Mouse (Mus musculus) intestine, postnatal 0 days (tissue): Measurements from ENCODE around the gene Arnt. TPM values are rescaled to one million over a fixed set of nuclear protein-coding genes. Genes with fewer than 3 reads are reported as not detected.

ENCODE experiments used
- ATAC-seq: fragments of 200-750 bp; cut with Nextera tagmentation; 2 replicates; pipeline ENCODE4 v1.8.0; 2017; ENCODE audit warnings: mild to moderate bottlenecking, moderate TSS enrichment, moderate library complexity
- H3K27ac ChIP-seq: fragments of 300-500 bp; sonication (generic); 2 replicates; pipeline ENCODE4 v1.5.1; 2014; ENCODE audit warnings: mild to moderate bottlenecking, low read depth, low read length, moderate library complexity
- H3K27me3 ChIP-seq: fragments of 300-500 bp; sonication (generic); replicated peaks from 2 replicates; pipeline ENCODE4 v1.6.1; 2014; ENCODE audit warnings: low read length, mixed read lengths; ENCODE audit not compliant: control insufficient read depth, insufficient read depth
- H3K36me3 ChIP-seq: fragments of 300-500 bp; sonication (generic); 2 replicates; pipeline ENCODE4 v1.6.1; 2014; ENCODE audit warnings: mild to moderate bottlenecking, moderate library complexity; ENCODE audit not compliant: control insufficient read depth, insufficient read depth
- H3K4me1 ChIP-seq: fragments of 300-500 bp; sonication (generic); replicated peaks from 2 replicates; pipeline ENCODE4 v1.6.1; 2014; ENCODE audit warnings: antibody characterized with exemption, low read length, mixed read lengths; ENCODE audit not compliant: control insufficient read depth, insufficient read depth
- H3K4me2 ChIP-seq: fragments of 300-500 bp; sonication (generic); replicated peaks from 2 replicates; pipeline ENCODE4 v1.6.1; 2014; ENCODE audit warnings: low read depth, mild to moderate bottlenecking, moderate library complexity
- H3K4me3 ChIP-seq: fragments of 300-500 bp; sonication (generic); 2 replicates; pipeline ENCODE4 v1.5.1; 2014; ENCODE audit warnings: low read depth, low read length
- H3K9ac ChIP-seq: fragments of 300-500 bp; sonication (generic); 2 replicates; pipeline ENCODE4 v1.6.1; 2014; ENCODE audit warnings: mild to moderate bottlenecking, low read depth, low read length
- H3K9me3 ChIP-seq: fragments of 300-500 bp; sonication (generic); 2 replicates; pipeline ENCODE4 v1.6.1; 2016; ENCODE audit warnings: mixed run types; ENCODE audit not compliant: control insufficient read depth
- CTCF ChIP-seq: sonication (generic); IDR thresholded peaks from 2 replicates; pipeline ENCODE4 v1.5.1; 2016; ENCODE audit warnings: low read depth, mild to moderate bottlenecking, control low read depth, antibody characterized with exemption, moderate library complexity
- WGBS: fragments of 180-500 bp; shearing (Covaris S2); extraction: QIAGEN DNeasy Blood & Tissue Kit; methylation state at CpG from one replicate; pipeline ENCODE4 v1.1.7; 2014; 5-methylcytosine and 5-hydroxymethylcytosine counted together
- polyA plus RNA-seq: library from polyadenylated mRNA; unstranded; fragments of >200 nt; fragmentation: Nextera tagmentation; extraction: Ambion mirVana; gene quantifications from 2 replicates; pipeline ENCODE4 v1.2.1, GENCODE M21; 2015

Gene Arnt
- polyA plus RNA-seq, 1 experiment from 2014 or later: 11.7 TPM

GRCm38 (mm10) chr3:95518891-95519290, 84.7 kb downstream of the Arnt start:
- H3K36me3 ChIP-seq: no peaks in the 10 kb centered on the region
- H3K27ac ChIP-seq: no peak overlapping the region
- no peak overlapping the region for H3K9ac ChIP-seq
- H3K4me1 ChIP-seq: no peaks in the 10 kb centered on the region; the same call in 1 of the 2 replicates
- no peak for ATAC-seq
- no peak overlapping the region for H3K4me3 ChIP-seq
- no peak overlapping the region for H3K4me2 ChIP-seq
- WGBS: 79% methylated on average over 7 of the region's 7 CpGs
- TF ChIP-seq CTCF: no peak
- no peaks in the 10 kb centered on the region for H3K9me3 ChIP-seq
- H3K27me3 ChIP-seq: no peaks in the 10 kb centered on the region

GRCm38 (mm10) chr3:95519315-95519714, 85.1 kb downstream of the Arnt start:
- 31% methylated on average over 2 of the region's 2 CpGs for WGBS
- Histone ChIP-seq H3K27me3 (no peaks in the 10 kb centered on the region), H3K4me2 (no peak overlapping the region), H3K9ac (no peak overlapping the region), H3K9me3 (no peaks in the 10 kb centered on the region), H3K4me1 (no peaks in the 10 kb centered on the region; the same call in 1 of the 2 replicates), H3K4me3 (no peak overlapping the region), H3K27ac (no peak overlapping the region), H3K36me3 (no peaks in the 10 kb centered on the region)
- no peak for TF ChIP-seq CTCF
- no peak for ATAC-seq

- H3K27me3 ChIP-seq: no peaks in the 10 kb centered on the region
- no peaks in the 10 kb centered on the region for H3K9me3 ChIP-seq
- TF ChIP-seq CTCF: no peak
- H3K4me3 ChIP-seq: no peak overlapping the region
- H3K4me1 ChIP-seq: no peaks in the 10 kb centered on the region; the same call in 1 of the 2 replicates
- ATAC-seq: no peak
- H3K4me2 ChIP-seq: no peak overlapping the region
- H3K36me3 ChIP-seq: no peaks in the 10 kb centered on the region
- 85% methylated on average over 3 of the region's 3 CpGs for WGBS
- no peak overlapping the region for H3K9ac ChIP-seq
- H3K27ac ChIP-seq: no peak overlapping the region
Observed at GRCm38 (mm10) chr3:95520100-95520499, 85.9 kb downstream of the Arnt start.

DNA sequence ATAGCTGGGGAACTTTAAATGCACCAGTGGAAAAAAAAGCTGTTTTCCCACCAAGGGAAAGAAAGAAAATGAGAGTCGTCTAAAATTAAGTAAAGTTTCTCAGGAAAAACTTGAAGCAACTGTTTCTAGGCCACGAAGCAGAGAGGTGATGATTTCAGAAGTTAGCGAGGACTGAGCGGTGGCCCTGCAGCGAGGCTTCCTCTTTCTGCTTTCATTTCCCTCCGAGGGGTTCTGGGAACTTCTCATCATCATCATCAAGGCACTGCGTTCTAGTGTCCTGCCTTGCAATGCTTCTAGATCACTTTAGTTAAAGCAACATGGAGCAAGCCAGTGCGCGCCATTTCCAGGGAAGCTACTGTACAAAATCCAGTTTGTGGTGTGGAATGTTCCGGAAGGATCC, 87.0 kb downstream of the Arnt start:
- Histone ChIP-seq H3K27ac (no peak overlapping the region; the same call in 1 of the 2 replicates), H3K27me3 (no peaks in the 10 kb centered on the region), H3K9me3 (no peaks in the 10 kb centered on the region), H3K9ac (no peak overlapping the region), H3K36me3 (no peaks in the 10 kb centered on the region), H3K4me3 (no peak overlapping the region), H3K4me1 (peaks cover 2% of the 10 kb centered on the region; the same call in 1 of the 2 replicates), H3K4me2 (no peak overlapping the region)
- TF ChIP-seq CTCF: no peak
- no peak for ATAC-seq
- WGBS: 83% methylated on average over 10 of the region's 10 CpGs

DNA sequence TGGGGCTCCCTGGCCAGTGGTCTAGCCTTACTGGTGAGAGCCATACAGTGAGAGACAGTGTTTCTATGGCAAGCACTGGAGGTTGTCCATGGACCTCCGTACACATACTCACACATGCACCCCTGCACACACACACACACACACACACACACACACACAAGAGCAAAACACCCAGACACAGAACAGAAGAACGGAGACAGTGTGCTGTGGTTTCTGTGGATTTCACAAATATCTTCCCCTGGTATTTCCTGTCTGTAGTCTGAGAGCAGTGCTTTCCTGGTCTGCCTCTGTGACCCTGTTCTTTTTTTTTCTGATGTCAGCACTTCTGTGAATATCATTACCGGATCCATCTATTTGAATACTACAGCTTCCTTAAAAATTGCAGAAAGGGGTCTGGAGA, 89.5 kb downstream of the Arnt start:
- no peaks in the 10 kb centered on the region for H3K9me3 ChIP-seq
- no peak overlapping the region for H3K27ac ChIP-seq

GRCm38 (mm10) chr3:95524673-95525072, 90.5 kb downstream of the Arnt start:
- Histone ChIP-seq H3K4me3 (no peak overlapping the region), H3K9ac (no peak overlapping the region), H3K4me2 (peak overlapping the region; percentile 44), H3K27me3 (no peaks in the 10 kb centered on the region), H3K27ac (peak overlapping the region; percentile 52; the same call in 1 of the 2 replicates), H3K9me3 (no peaks in the 10 kb centered on the region), H3K36me3 (no peaks in the 10 kb centered on the region), H3K4me1 (peaks cover 2% of the 10 kb centered on the region; the same call in 1 of the 2 replicates)
- 24% methylated on average over 2 of the region's 2 CpGs for WGBS
- peak; percentile 88 for ATAC-seq
- peak; percentile 62 for TF ChIP-seq CTCF

More for the DNA sequence above, 89.5 kb downstream of the Arnt start:
- Histone ChIP-seq H3K4me2 (peak overlapping the region; percentile 44), H3K27me3 (no peaks in the 10 kb centered on the region), H3K9ac (no peak overlapping the region), H3K4me3 (no peak overlapping the region), H3K4me1 (peaks cover 2% of the 10 kb centered on the region; the same call in 1 of the 2 replicates), H3K36me3 (no peaks in the 10 kb centered on the region)
- 37% methylated on average over 3 of the region's 3 CpGs for WGBS
- no peak for ATAC-seq
- no peak for TF ChIP-seq CTCF

DNA sequence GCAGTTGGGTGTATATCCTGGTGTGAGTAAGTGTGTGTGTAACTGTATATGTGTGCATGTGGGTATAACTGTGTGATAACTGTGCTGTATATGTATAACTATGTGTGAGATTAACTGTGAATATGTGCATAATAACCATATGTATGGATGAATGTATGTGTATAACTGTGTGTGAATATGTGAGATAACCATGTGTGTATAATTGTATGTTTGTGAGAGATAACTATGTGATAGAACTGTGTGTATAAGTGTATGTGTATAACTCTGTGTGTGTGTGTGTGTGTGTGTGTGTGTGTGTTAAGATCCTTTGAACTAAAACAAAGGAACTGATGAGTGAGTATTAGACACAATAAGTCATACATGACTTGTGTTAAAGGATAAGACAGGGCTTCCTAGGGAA, 91.9 kb downstream of the Arnt start:
- Histone ChIP-seq H3K27me3 (no peaks in the 10 kb centered on the region), H3K9ac (no peak overlapping the region), H3K9me3 (no peaks in the 10 kb centered on the region), H3K4me1 (peaks cover 2% of the 10 kb centered on the region; the same call in 1 of the 2 replicates), H3K27ac (peak overlapping the region; percentile 68; the same call in 1 of the 2 replicates), H3K36me3 (no peaks in the 10 kb centered on the region; the same call in 1 of the 2 replicates), H3K4me3 (no peak overlapping the region), H3K4me2 (no peak overlapping the region; the same call in 1 of the 2 replicates)
- no peak for ATAC-seq
- TF ChIP-seq CTCF: no peak
